Mouse (Mus musculus): ENCODE measurements around the gene Camk1g. TPM values are rescaled to one million over a fixed set of nuclear protein-coding genes. Genes with fewer than 3 reads are reported as not detected.

Gene Camk1g
- polyA plus RNA-seq (2012; fragmentation: generic; extraction: Trizol), result 1 to 10 TPM in 1 of 2 experiments, under 1 TPM in 1; 0.01 to 3.6 TPM

DNA sequence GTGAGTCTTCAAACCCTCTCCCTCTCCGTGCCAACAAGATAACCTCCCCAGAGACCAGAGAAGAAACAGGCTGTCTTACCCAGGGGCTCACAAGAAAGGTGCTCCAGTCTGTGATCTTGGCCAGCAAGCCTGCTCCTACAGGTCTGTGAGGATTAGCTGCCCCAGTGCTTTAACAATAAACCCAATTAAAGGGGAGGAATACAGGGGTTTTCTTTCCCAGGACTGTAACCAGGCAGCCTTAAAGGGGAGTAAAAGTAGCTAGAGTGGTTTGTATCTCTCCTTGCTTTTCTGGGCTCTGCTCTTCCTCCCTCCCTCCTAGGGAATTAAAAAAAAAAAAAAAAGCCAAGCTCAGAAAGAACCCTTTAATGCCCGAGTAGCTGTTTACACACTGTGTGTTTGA lies at the start of gene Camk1g:
Gene Camk1g (minus strand): TSS at position 203 of the 400 bp plus-strand sequence.

Other genes with a start within 250 kb of the Camk1g start
- 1 to 10 TPM; 3.4 to 7.7 TPM for gene Diexf, start 240.0 kb downstream of the Camk1g start, polyA plus RNA-seq (2012; fragmentation: generic; extraction: Trizol)
- gene Irf6, start 217.2 kb downstream of the Camk1g start, polyA plus RNA-seq (2012; fragmentation: generic; extraction: Trizol), result under 1 TPM in 1 of 2 experiments, not detected in 1; 0.04 TPM
- gene A130010J15Rik, start 202.3 kb downstream of the Camk1g start, polyA plus RNA-seq (2012; fragmentation: generic; extraction: Trizol), result 1 to 10 TPM in 1 of 2 experiments, under 1 TPM in 1; 0.42 to 3.0 TPM
- under 1 TPM in 1 of 2 experiments, not detected in 1; 0.35 TPM for gene Traf3ip3, start 168.6 kb downstream of the Camk1g start, polyA plus RNA-seq (2012; fragmentation: generic; extraction: Trizol)
- gene Lamb3, start 162.6 kb downstream of the Camk1g start, polyA plus RNA-seq (2012; fragmentation: generic; extraction: Trizol), result under 1 TPM; 0.14 to 0.54 TPM
- under 1 TPM in 1 of 2 experiments, not detected in 1; 0.96 TPM for gene Hsd11b1, start 106.2 kb downstream of the Camk1g start, polyA plus RNA-seq (2012; fragmentation: generic; extraction: Trizol)
- 1 to 10 TPM in 1 of 2 experiments, not detected in 1; 2.2 TPM for gene G0s2, start 97.1 kb downstream of the Camk1g start, polyA plus RNA-seq (2012; fragmentation: generic; extraction: Trizol)